Mouse (Mus musculus): ENCODE data around the gene Prrt4. TPM values are rescaled to one million over a fixed set of nuclear protein-coding genes. Genes with fewer than 3 reads are reported as not detected.

The Prrt4 gene
- polyA plus RNA-seq, 1 experiment from 2014 or later: 0.30 TPM

DNA sequence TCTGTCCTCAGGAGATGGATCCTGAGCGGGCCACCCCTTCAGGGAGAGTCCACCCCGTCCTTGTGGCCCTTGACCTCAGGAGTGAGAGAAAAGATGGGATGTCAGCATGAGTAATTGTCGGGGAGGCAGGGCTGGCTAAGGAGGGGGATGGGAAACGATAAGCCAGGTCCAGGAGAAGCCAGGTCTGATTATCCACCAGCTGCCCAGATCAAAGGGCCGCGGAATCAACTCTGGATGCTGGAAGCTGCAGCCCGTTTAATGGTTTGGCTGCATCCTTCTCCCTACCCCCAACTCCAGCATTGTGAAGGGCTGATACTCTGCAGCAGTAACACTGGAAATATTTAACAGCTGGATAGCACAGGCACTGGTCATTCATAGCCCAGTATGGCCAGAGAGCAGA lies 5.0 kb downstream of the Prrt4 start:
- no peak for TF ChIP-seq EP300 (optimal IDR thresholded peaks at IDR 0.05)
- no peak for TF ChIP-seq CTCF (IDR thresholded peaks at IDR 0.05; ENCODE audit: low read depth)
- H3K9ac ChIP-seq (ENCODE audit: low read length): no peak overlapping the region
- peaks cover 4% of the 10 kb centered on the region for H3K4me1 ChIP-seq (replicated peaks; ENCODE audit: control insufficient read depth, insufficient read depth)
- no peak overlapping the region for H3K27ac ChIP-seq (replicated peaks)
- H3K9me3 ChIP-seq (ENCODE audit: control insufficient read depth, low read length): no peaks in the 10 kb centered on the region
- peaks cover 10% of the 10 kb centered on the region; the same call in 1 of the 2 replicates for H3K27me3 ChIP-seq (ENCODE audit: control insufficient read depth, insufficient read depth, low read length)
- ATAC-seq (ENCODE audit: low FRiP score, low TSS enrichment) (no peak), DNase-seq (ENCODE audit: low spot score) (no peak)
- H3K4me2 ChIP-seq (replicated peaks; ENCODE audit: low read depth): no peak overlapping the region
- no peak overlapping the region for H3K4me3 ChIP-seq (ENCODE audit: low read depth, low read length)
- 26% methylated on average over 7 of the region's 7 CpGs for WGBS
- H3K36me3 ChIP-seq (ENCODE audit: control insufficient read depth, insufficient read depth, low read length): no peaks in the 10 kb centered on the region

GRCm38 (mm10) chr6:29170952-29171388 lies 8.4 kb downstream of the Prrt4 start:
- DNase-seq (ENCODE audit: low spot score) (peak; percentile 85), ATAC-seq (ENCODE audit: low FRiP score, low TSS enrichment) (peak; percentile 78)
- Histone ChIP-seq H3K27me3 (ENCODE audit: control insufficient read depth, insufficient read depth, low read length) (peaks cover 12% of the 10 kb centered on the region; the same call in 1 of the 2 replicates), H3K4me3 (ENCODE audit: low read depth, low read length) (peak overlapping the region; percentile 50), H3K36me3 (ENCODE audit: control insufficient read depth, insufficient read depth, low read length) (no peaks in the 10 kb centered on the region), H3K4me1 (replicated peaks; ENCODE audit: control insufficient read depth, insufficient read depth) (peaks cover 4% of the 10 kb centered on the region), H3K4me2 (replicated peaks; ENCODE audit: low read depth) (peak overlapping the region; percentile 98), H3K9ac (ENCODE audit: low read length) (peak overlapping the region; percentile 45), H3K27ac (replicated peaks) (no peak overlapping the region), H3K9me3 (ENCODE audit: control insufficient read depth, low read length) (no peaks in the 10 kb centered on the region)
- under 1% methylated on average over 37 of the region's 40 CpGs for WGBS
- TF ChIP-seq EP300 (optimal IDR thresholded peaks at IDR 0.05) (no peak), CTCF (IDR thresholded peaks at IDR 0.05; ENCODE audit: low read depth) (peak; percentile 88)

DNA sequence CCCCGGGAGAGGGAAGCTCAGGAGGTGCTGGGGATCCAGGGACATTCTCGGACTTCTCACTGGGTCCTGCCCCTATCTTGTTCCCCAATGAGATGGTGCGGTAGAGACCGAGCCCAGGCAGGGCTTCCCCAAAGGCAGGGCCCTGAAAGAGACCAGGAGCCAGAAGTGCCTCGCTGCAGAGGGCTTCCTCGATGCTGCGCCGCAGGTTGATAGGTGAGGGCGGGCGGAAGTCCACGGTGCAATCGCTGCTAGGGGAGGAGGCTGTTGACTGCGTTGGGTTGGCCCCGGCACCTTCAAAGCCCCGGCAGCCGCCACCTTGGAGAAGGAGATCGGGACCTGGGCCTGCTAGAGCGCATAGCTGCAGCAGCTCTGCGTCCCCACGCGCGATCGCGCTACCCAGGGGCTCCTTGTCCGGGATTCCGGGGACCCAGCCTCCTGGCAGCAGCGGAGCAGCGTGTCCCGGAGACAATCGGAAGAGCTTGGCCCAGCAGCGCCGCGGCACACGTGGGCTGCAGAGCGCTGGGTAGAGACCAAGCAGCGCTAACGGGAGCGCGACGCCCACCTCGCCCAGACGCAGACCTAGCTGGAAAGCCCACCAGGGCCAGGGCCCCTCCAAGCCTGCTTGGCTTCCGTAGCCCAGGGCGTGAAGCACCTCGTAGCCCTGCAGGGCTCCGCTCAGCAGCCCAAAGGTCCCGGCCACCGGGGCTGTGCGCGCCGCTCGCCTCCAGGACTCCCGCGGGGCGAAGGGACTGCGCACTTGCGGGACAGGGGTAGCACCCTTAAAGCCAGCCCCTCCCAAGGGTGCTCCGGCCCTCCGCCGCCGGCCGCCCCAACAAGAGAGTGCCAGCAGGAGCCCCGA lies 9.1 kb downstream of the Prrt4 start:
- no peak for TF ChIP-seq EP300 (optimal IDR thresholded peaks at IDR 0.05)
- TF ChIP-seq CTCF (IDR thresholded peaks at IDR 0.05; ENCODE audit: low read depth): no peak
- H3K27me3 ChIP-seq (ENCODE audit: control insufficient read depth, insufficient read depth, low read length): peaks cover 12% of the 10 kb centered on the region; the same call in 1 of the 2 replicates
- ATAC-seq (ENCODE audit: low FRiP score, low TSS enrichment) (peak; percentile 74), DNase-seq (ENCODE audit: low spot score) (peak; percentile 69)
- peaks cover 4% of the 10 kb centered on the region for H3K4me1 ChIP-seq (replicated peaks; ENCODE audit: control insufficient read depth, insufficient read depth)
- H3K36me3 ChIP-seq (ENCODE audit: control insufficient read depth, insufficient read depth, low read length): no peaks in the 10 kb centered on the region
- no peak overlapping the region for H3K27ac ChIP-seq (replicated peaks)
- H3K4me2 ChIP-seq (replicated peaks; ENCODE audit: low read depth): peak overlapping the region; percentile 98
- peak overlapping the region; percentile 45 for H3K9ac ChIP-seq (ENCODE audit: low read length)
- H3K4me3 ChIP-seq (ENCODE audit: low read depth, low read length): peak overlapping the region; percentile 50
- 1% methylated on average over 59 of the region's 63 CpGs for WGBS
- no peaks in the 10 kb centered on the region for H3K9me3 ChIP-seq (ENCODE audit: control insufficient read depth, low read length)

GRCm38 (mm10) chr6:29169675-29170062 lies 9.7 kb downstream of the Prrt4 start:
- TF ChIP-seq CTCF (IDR thresholded peaks at IDR 0.05; ENCODE audit: low read depth) (no peak), EP300 (optimal IDR thresholded peaks at IDR 0.05) (no peak)
- Histone ChIP-seq H3K4me3 (ENCODE audit: low read depth, low read length) (peak overlapping the region; percentile 50; the same call in 1 of the 2 replicates), H3K9me3 (ENCODE audit: control insufficient read depth, low read length) (no peaks in the 10 kb centered on the region), H3K4me1 (replicated peaks; ENCODE audit: control insufficient read depth, insufficient read depth) (peaks cover 4% of the 10 kb centered on the region), H3K27me3 (ENCODE audit: control insufficient read depth, insufficient read depth, low read length) (peaks cover 12% of the 10 kb centered on the region; the same call in 1 of the 2 replicates), H3K27ac (replicated peaks) (no peak overlapping the region), H3K9ac (ENCODE audit: low read length) (no peak overlapping the region), H3K4me2 (replicated peaks; ENCODE audit: low read depth) (peak overlapping the region; percentile 98), H3K36me3 (ENCODE audit: control insufficient read depth, insufficient read depth, low read length) (no peaks in the 10 kb centered on the region)
- whole genome bisulfite sequencing: 17% methylated on average over 12 of the region's 12 CpGs
- ATAC-seq (ENCODE audit: low FRiP score, low TSS enrichment) (no peak), DNase-seq (ENCODE audit: low spot score) (no peak)

- Histone ChIP-seq H3K4me1 (replicated peaks; ENCODE audit: control insufficient read depth, insufficient read depth) (peaks cover 4% of the 10 kb centered on the region), H3K9ac (ENCODE audit: low read length) (no peak overlapping the region), H3K9me3 (ENCODE audit: control insufficient read depth, low read length) (no peaks in the 10 kb centered on the region), H3K36me3 (ENCODE audit: control insufficient read depth, insufficient read depth, low read length) (no peaks in the 10 kb centered on the region), H3K27me3 (ENCODE audit: control insufficient read depth, insufficient read depth, low read length) (peaks cover 12% of the 10 kb centered on the region; the same call in 1 of the 2 replicates), H3K4me2 (replicated peaks; ENCODE audit: low read depth) (no peak overlapping the region), H3K4me3 (ENCODE audit: low read depth, low read length) (no peak overlapping the region), H3K27ac (replicated peaks) (no peak overlapping the region)
- DNase-seq (ENCODE audit: low spot score) (no peak), ATAC-seq (ENCODE audit: low FRiP score, low TSS enrichment) (no peak)
- WGBS: 43% methylated on average over 2 of the region's 2 CpGs
- no peak for TF ChIP-seq EP300 (optimal IDR thresholded peaks at IDR 0.05)
- no peak for TF ChIP-seq CTCF (IDR thresholded peaks at IDR 0.05; ENCODE audit: low read depth)
Observed at GRCm38 (mm10) chr6:29168871-29169270, 10.5 kb downstream of the Prrt4 start.

DNA sequence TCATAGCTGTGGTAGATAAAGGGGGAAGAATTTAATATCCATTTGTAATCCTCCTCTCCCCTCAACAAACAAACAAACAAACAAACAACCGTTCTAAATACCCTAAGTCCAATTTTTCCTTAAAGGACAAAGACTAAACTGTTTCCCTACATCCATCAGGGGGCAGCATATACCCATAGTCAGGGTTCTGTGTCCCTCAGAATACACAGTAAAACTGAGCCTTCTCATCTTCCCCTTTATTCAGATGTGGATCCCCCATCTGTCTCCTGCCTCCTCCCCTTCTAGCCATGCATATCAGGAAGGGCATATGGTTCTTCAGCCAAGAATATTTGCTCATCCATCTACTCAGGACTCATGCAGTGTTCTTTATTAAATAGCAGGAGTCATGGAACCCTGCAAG lies 13.2 kb downstream of the Prrt4 start:
- H3K27me3 ChIP-seq (ENCODE audit: control insufficient read depth, insufficient read depth, low read length): peaks cover 12% of the 10 kb centered on the region; the same call in 1 of the 2 replicates
- peak; percentile 13 for DNase-seq (ENCODE audit: low spot score)
- no peak overlapping the region for H3K4me3 ChIP-seq (ENCODE audit: low read depth, low read length)
- no peak overlapping the region for H3K4me2 ChIP-seq (replicated peaks; ENCODE audit: low read depth)
- no peaks in the 10 kb centered on the region for H3K9me3 ChIP-seq (ENCODE audit: control insufficient read depth, low read length)
- H3K27ac ChIP-seq (replicated peaks): no peak overlapping the region
- H3K4me1 ChIP-seq (replicated peaks; ENCODE audit: control insufficient read depth, insufficient read depth): peaks cover 6% of the 10 kb centered on the region
- no peak for ATAC-seq (ENCODE audit: low FRiP score, low TSS enrichment)
- 8% methylated on average over 1 of the region's 1 CpGs for WGBS
- TF ChIP-seq CTCF (IDR thresholded peaks at IDR 0.05; ENCODE audit: low read depth) (peak; percentile 86), EP300 (optimal IDR thresholded peaks at IDR 0.05) (no peak)
- H3K36me3 ChIP-seq (ENCODE audit: control insufficient read depth, insufficient read depth, low read length): no peaks in the 10 kb centered on the region
- H3K9ac ChIP-seq (ENCODE audit: low read length): no peak overlapping the region

Measured in stomach, postnatal 0 days (tissue).